Mouse (Mus musculus) MEL (cell line): Measurements from ENCODE around the gene Tssk3. TPM values are rescaled to one million over a fixed set of nuclear protein-coding genes. Genes with fewer than 3 reads are reported as not detected.

ENCODE experiments used
- DNase-seq: peaks from one replicate; pipeline ENCODE4 v3.0.0; 2011; ENCODE audit warnings: low read depth, low spot score
- H3K27ac ChIP-seq: 2 replicates; pipeline ENCODE4 v1.5.1; 2012; ENCODE audit warnings: low read depth, mild to moderate bottlenecking, control low read depth, low read length, moderate library complexity; ENCODE audit not compliant: control insufficient read depth
- H3K27me3 ChIP-seq, 2 experiments: fragments of 150-350 bp in 1 of 2; sonication (generic) in 1 of 2; 2 replicates each; pipeline ENCODE4 v1.6.1; 2012; ENCODE audit warnings: low read length in 2 of 2, mild to moderate bottlenecking in 2 of 2, improper control_type of control experiment in 1 of 2, moderate library complexity in 1 of 2; ENCODE audit not compliant: insufficient read depth in 2 of 2, control insufficient read depth in 1 of 2
- H3K36me3 ChIP-seq, 2 experiments: 2 replicates each; pipeline ENCODE4 v1.6.1; 2012 to 2014; ENCODE audit warnings: low read length in 2 of 2, improper control_type of control experiment in 1 of 2, inconsistent platforms in 1 of 2, mild to moderate bottlenecking in 1 of 2; ENCODE audit not compliant: insufficient read depth in 2 of 2, control insufficient read depth in 1 of 2
- H3K4me1 ChIP-seq, 2 experiments: fragments of 150-350 bp in 1 of 2; sonication (generic) in 1 of 2; 2 replicates each; pipeline ENCODE4 v1.6.1; 2012; ENCODE audit warnings: low read length in 2 of 2, improper control_type of control experiment in 1 of 2, mild to moderate bottlenecking in 1 of 2; ENCODE audit not compliant: insufficient read depth in 2 of 2, control insufficient read depth in 1 of 2
- H3K4me3 ChIP-seq, 2 experiments: fragments of 150-350 bp in 1 of 2; sonication (generic) in 1 of 2; 2 replicates each; pipeline ENCODE4 v1.5.1; 2012; ENCODE audit warnings: low read depth in 2 of 2, low read length in 2 of 2, mild to moderate bottlenecking in 2 of 2, moderate library complexity in 2 of 2, control low read depth in 1 of 2, improper control_type of control experiment in 1 of 2; ENCODE audit not compliant: control insufficient read depth in 1 of 2, insufficient read depth in 1 of 2
- H3K79me2 ChIP-seq: 2 replicates; pipeline ENCODE4 v1.6.1; 2012; ENCODE audit warnings: mild to moderate bottlenecking, low read length, moderate library complexity; ENCODE audit not compliant: control insufficient read depth, poor library complexity, insufficient read depth
- H3K9ac ChIP-seq: 2 replicates; pipeline ENCODE4 v1.6.1; 2012; ENCODE audit warnings: low read depth, mild to moderate bottlenecking, control low read depth, low read length, moderate library complexity; ENCODE audit not compliant: control insufficient read depth, poor library complexity, severe bottlenecking
- H3K9me3 ChIP-seq: fragments of 150-350 bp; sonication (generic); replicated peaks from 2 replicates; pipeline ENCODE4 v1.6.1; 2012; ENCODE audit warnings: mild to moderate bottlenecking, low read length, improper control_type of control experiment, moderate library complexity; ENCODE audit not compliant: insufficient read depth
- BHLHE40 ChIP-seq: IDR thresholded peaks from 2 replicates; pipeline ENCODE4 v1.6.1; 2012; ENCODE audit warnings: low read depth, mild to moderate bottlenecking, inconsistent platforms, low read length, improper control_type of control experiment, borderline replicate concordance
- CHD2 ChIP-seq: IDR thresholded peaks from 2 replicates; pipeline ENCODE4 v1.6.1; 2011; ENCODE audit warnings: low read length, improper control_type of control experiment
- ELF1 ChIP-seq: IDR thresholded peaks from 2 replicates; pipeline ENCODE4 v1.6.1; 2014; ENCODE audit warnings: low read depth, mild to moderate bottlenecking, inconsistent platforms, low read length, improper control_type of control experiment, moderate library complexity
- EP300 ChIP-seq, 2 experiments: IDR thresholded peaks; 2 replicates each; pipeline ENCODE4 v1.6.1; 2011; ENCODE audit warnings: improper control_type of control experiment in 2 of 2, low read length in 2 of 2, low read depth in 1 of 2, mild to moderate bottlenecking in 1 of 2
- ETS1 ChIP-seq: IDR thresholded peaks from 2 replicates; pipeline ENCODE4 v1.6.1; 2012; ENCODE audit warnings: low read depth, mild to moderate bottlenecking, inconsistent platforms, low read length, improper control_type of control experiment, moderate library complexity
- GABPA ChIP-seq: IDR thresholded peaks from 2 replicates; pipeline ENCODE4 v1.6.1; 2012; ENCODE audit warnings: low read depth, mild to moderate bottlenecking, inconsistent platforms, low read length, improper control_type of control experiment, moderate library complexity
- GATA1 ChIP-seq: IDR thresholded peaks from 2 replicates; pipeline ENCODE4 v1.6.1; 2011; ENCODE audit warnings: low read depth, low read length, improper control_type of control experiment
- JUND ChIP-seq: IDR thresholded peaks from 2 replicates; pipeline ENCODE4 v1.6.1; 2011; ENCODE audit warnings: low read depth, mild to moderate bottlenecking, improper control_type of control experiment, low read length
- KAT2A ChIP-seq: conservative IDR thresholded peaks from 2 replicates; pipeline ENCODE4 v1.6.1; 2012; ENCODE audit warnings: low read depth, low read length, improper control_type of control experiment, inconsistent platforms
- MAFK ChIP-seq: IDR thresholded peaks from 2 replicates; pipeline ENCODE4 v1.6.1; 2011; ENCODE audit warnings: low read depth, mild to moderate bottlenecking, low read length, improper control_type of control experiment, borderline replicate concordance
- MAZ ChIP-seq: IDR thresholded peaks from 2 replicates; pipeline ENCODE4 v1.6.1; 2012; ENCODE audit warnings: low read depth, mild to moderate bottlenecking, inconsistent platforms, low read length, improper control_type of control experiment
- MXI1 ChIP-seq: IDR thresholded peaks from 2 replicates; pipeline ENCODE4 v1.6.1; 2011; ENCODE audit warnings: mild to moderate bottlenecking, low read depth, low read length, improper control_type of control experiment
- MYB ChIP-seq: IDR thresholded peaks from 2 replicates; pipeline ENCODE4 v1.6.1; 2011; ENCODE audit warnings: mild to moderate bottlenecking, low read depth, low read length, improper control_type of control experiment
- MYC ChIP-seq: IDR thresholded peaks from 2 replicates; pipeline ENCODE4 v1.6.1; 2011; ENCODE audit warnings: low read depth, mild to moderate bottlenecking, low read length, improper control_type of control experiment, moderate library complexity
- NRF1 ChIP-seq: IDR thresholded peaks from 2 replicates; pipeline ENCODE4 v1.6.1; 2014; ENCODE audit warnings: low read depth, mild to moderate bottlenecking, inconsistent platforms, low read length, improper control_type of control experiment, moderate library complexity; ENCODE audit not compliant: poor library complexity, insufficient read depth, severe bottlenecking
- POLR2A ChIP-seq, 2 experiments: IDR thresholded peaks; 2 replicates each; pipeline ENCODE4 v1.6.1; 2011 to 2012; ENCODE audit warnings: low read length in 2 of 2, mild to moderate bottlenecking in 2 of 2, control low read depth in 1 of 2, improper control_type of control experiment in 1 of 2, low read depth in 1 of 2, moderate library complexity in 1 of 2; ENCODE audit not compliant: control insufficient read depth in 1 of 2, insufficient read depth in 1 of 2, poor library complexity in 1 of 2
- POLR2AphosphoS5 ChIP-seq: IDR thresholded peaks from 2 replicates; pipeline ENCODE4 v1.6.1; 2012; ENCODE audit warnings: low read depth, borderline replicate concordance, mild to moderate bottlenecking, inconsistent platforms, low read length, moderate library complexity, mixed read lengths
- RAD21 ChIP-seq: IDR thresholded peaks from 2 replicates; pipeline ENCODE4 v1.6.1; 2011; ENCODE audit warnings: mild to moderate bottlenecking, low read depth, low read length, improper control_type of control experiment
- RCOR1 ChIP-seq: IDR thresholded peaks from 2 replicates; pipeline ENCODE4 v1.6.1; 2012; ENCODE audit warnings: low read depth, mild to moderate bottlenecking, inconsistent platforms, low read length, improper control_type of control experiment
- SIN3A ChIP-seq: IDR thresholded peaks from 2 replicates; pipeline ENCODE4 v1.6.1; 2012; ENCODE audit warnings: low read length, improper control_type of control experiment, inconsistent platforms
- SMC3 ChIP-seq: IDR thresholded peaks from 2 replicates; pipeline ENCODE4 v1.6.1; 2011; ENCODE audit warnings: low read depth, low read length, improper control_type of control experiment
- TAL1 ChIP-seq: IDR thresholded peaks from 2 replicates; pipeline ENCODE4 v1.6.1; 2012; ENCODE audit warnings: mild to moderate bottlenecking, inconsistent platforms, low read length, moderate library complexity, mixed read lengths
- TBP ChIP-seq: IDR thresholded peaks from 2 replicates; pipeline ENCODE4 v1.8.0; 2011; ENCODE audit warnings: low read depth, low read length, improper control_type of control experiment
- TCF12 ChIP-seq: IDR thresholded peaks from 2 replicates; pipeline ENCODE4 v1.6.1; 2014; ENCODE audit warnings: low read depth, mild to moderate bottlenecking, inconsistent platforms, low read length, improper control_type of control experiment, moderate library complexity
- UBTF ChIP-seq: IDR thresholded peaks from 2 replicates; pipeline ENCODE4 v1.6.1; 2012; ENCODE audit warnings: low read depth, mild to moderate bottlenecking, inconsistent platforms, low read length, improper control_type of control experiment, moderate library complexity, borderline replicate concordance; ENCODE audit not compliant: insufficient read depth
- USF1 ChIP-seq: IDR thresholded peaks from 2 replicates; pipeline ENCODE4 v1.6.1; 2014; ENCODE audit warnings: low read depth, mild to moderate bottlenecking, inconsistent platforms, low read length, improper control_type of control experiment, moderate library complexity
- USF2 ChIP-seq, 2 experiments: IDR thresholded peaks; 2 replicates each; pipeline ENCODE4 v1.6.1; 2011 to 2012; ENCODE audit warnings: improper control_type of control experiment in 2 of 2, low read length in 2 of 2, borderline replicate concordance in 1 of 2, inconsistent platforms in 1 of 2, low read depth in 1 of 2, mild to moderate bottlenecking in 1 of 2; ENCODE audit not compliant: insufficient read depth in 1 of 2
- ZKSCAN1 ChIP-seq: IDR thresholded peaks from 2 replicates; pipeline ENCODE4 v1.6.1; 2012; ENCODE audit warnings: low read depth, mild to moderate bottlenecking, inconsistent platforms, low read length, improper control_type of control experiment, moderate library complexity
- polyA plus RNA-seq, 2 experiments: library from polyadenylated mRNA; stranded (reverse) in 1 of 2; unstranded in 1 of 2; fragments of >175 nt in 1 of 2; fragments of >200 nt in 1 of 2; gene quantifications; 2 replicates each; pipeline versions ENCODE4 v1.2.1 to v1.2.4; 2012; ENCODE audit warnings: low replicate concordance in 2 of 2, low read depth in 1 of 2; ENCODE audit not compliant: insufficient read length in 2 of 2, insufficient read depth in 1 of 2, missing spikeins in 1 of 2
- total RNA-seq: library from RNA; depleted of rRNA; stranded (reverse); fragments of 300-350 nt; gene quantifications from 2 replicates; pipeline ENCODE4 v1.2.3, GENCODE M21; 2012

Gene Tssk3
- total and polyA plus RNA-seq, 3 experiments, result not detected

GRCm38 (mm10) chr4:129464286-129464815 lies 26.5 kb downstream of the Tssk3 start:
- H3K79me2 ChIP-seq, result no peaks in the 10 kb centered on the region; the same call in 1 of the 2 replicates

GRCm38 (mm10) chr4:129463097-129464059 lies 27.4 kb downstream of the Tssk3 start:
- peaks cover 0 to 14% of the 10 kb centered on the region in 2 experiments; a peak in 3 of 4 replicates for H3K36me3 ChIP-seq
- H3K9ac ChIP-seq, result peak overlapping the region; percentile 87
- peak; percentile 71 for DNase-seq
- H3K4me3 ChIP-seq, result peak overlapping the region; percentile 90
- H3K9me3 ChIP-seq, result no peaks in the 10 kb centered on the region
- peak overlapping the region; percentile 80 for H3K27ac ChIP-seq
- H3K27me3 ChIP-seq, result no peaks in the 10 kb centered on the region
- H3K79me2 ChIP-seq, result no peaks in the 10 kb centered on the region; the same call in 1 of the 2 replicates
- H3K4me1 ChIP-seq, result peaks cover 14 to 26% of the 10 kb centered on the region in 2 experiments
- TF ChIP-seq POLR2AphosphoS5 (no peak), GABPA (no peak), TCF12 (peak; percentile 91), MYC (peak; percentile 62; the same call in 1 of the 2 replicates), CHD2 (no peak), USF1 (0 out of 2 replicates have a peak, but pooled peaks have one; percentile 55), MYB (peak; percentile 55; the same call in 1 of the 2 replicates), RAD21 (no peak), GATA1 (peak; percentile 77), POLR2A (IDR thresholded peaks at IDR 0.05; ENCODE audit: control insufficient read depth in 1 of 2, insufficient read depth in 1 of 2, low read depth in 1 of 2, low read length in 2 of 2, poor library complexity in 1 of 2) (no peak), UBTF (no peak), MAFK (peak; percentile 40; the same call in 1 of the 2 replicates), ETS1 (peak; percentile 95), KAT2A (0 out of 2 replicates have a peak, but pooled peaks have one; percentile 13), JUND (no peak), MXI1 (peak; percentile 91), TAL1 (peak; percentile 67), RCOR1 (0 out of 2 replicates have a peak, but pooled peaks have one; percentile 33), MAZ (peak; percentile 55; the same call in 1 of the 2 replicates), BHLHE40 (peak; percentile 39; the same call in 1 of the 2 replicates), NRF1 (no peak), TBP (no peak), ELF1 (peak; percentile 32; the same call in 1 of the 2 replicates), ZKSCAN1 (no peak), EP300 (IDR thresholded peaks at IDR 0.05; ENCODE audit: low read depth in 1 of 2, low read length in 2 of 2) (peak; percentile 68 to 90; a peak in 3 of 4 replicates), SIN3A (peak; percentile 81)

More at GRCm38 (mm10) chr4:129464286-129464815, 26.5 kb downstream of the Tssk3 start:
- Histone ChIP-seq H3K4me1 (peaks cover 14 to 26% of the 10 kb centered on the region in 2 experiments), H3K27ac (peak overlapping the region; percentile 75), H3K9me3 (no peaks in the 10 kb centered on the region), H3K36me3 (peaks cover 0 to 14% of the 10 kb centered on the region in 2 experiments; a peak in 3 of 4 replicates), H3K27me3 (no peaks in the 10 kb centered on the region), H3K9ac (no peak overlapping the region), H3K4me3 (no peak overlapping the region)
- DNase-seq, result peak; percentile 26
- TF ChIP-seq USF2 (IDR thresholded peaks at IDR 0.05; ENCODE audit: borderline replicate concordance in 1 of 2, insufficient read depth in 1 of 2, low read depth in 1 of 2, low read length in 2 of 2) (no peak), SMC3 (no peak), RAD21 (no peak), NRF1 (0 out of 2 replicates have a peak, but pooled peaks have one; percentile 1)
